Mouse (Mus musculus): ENCODE data around the gene Polr1d.

Gene Polr1d

DNA sequence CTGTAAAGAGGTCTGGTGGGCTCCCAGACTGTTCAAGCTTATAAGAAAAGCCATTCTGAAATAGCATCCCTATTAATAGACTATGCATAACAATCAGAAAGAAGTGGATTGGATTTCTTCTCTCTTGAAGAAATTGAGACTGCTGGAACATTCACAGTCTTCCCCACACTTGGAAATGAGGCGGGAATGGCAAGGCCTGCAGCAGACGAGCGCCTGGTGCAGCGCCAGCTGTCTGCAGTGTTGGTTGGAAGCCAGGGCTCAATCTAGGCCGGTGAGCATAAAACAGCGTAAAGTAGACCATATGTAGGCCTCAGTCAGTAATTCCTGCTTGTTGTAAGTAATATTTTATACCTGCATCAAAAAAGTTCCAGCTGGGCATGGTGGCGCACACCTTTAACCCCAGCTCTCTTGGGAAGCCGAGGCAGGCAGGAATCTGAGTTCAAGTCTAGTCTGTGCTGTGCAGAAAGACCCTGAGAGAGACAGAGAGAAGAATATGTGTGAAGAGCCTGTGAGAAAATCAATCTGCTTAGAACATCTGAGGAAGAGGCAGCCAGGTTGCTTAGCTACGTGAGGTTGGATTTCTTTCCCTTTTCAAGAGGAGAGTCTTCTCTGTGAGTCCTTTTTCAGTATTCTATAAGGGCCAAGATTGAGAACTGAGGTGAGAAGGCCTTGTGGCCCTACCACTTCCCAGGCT lies 8.5 kb downstream of the Polr1d start:
- DNase-seq (ENCODE audit: inconsistent age in 2 of 2, low spot score in 1 of 2) = no peak

DNA sequence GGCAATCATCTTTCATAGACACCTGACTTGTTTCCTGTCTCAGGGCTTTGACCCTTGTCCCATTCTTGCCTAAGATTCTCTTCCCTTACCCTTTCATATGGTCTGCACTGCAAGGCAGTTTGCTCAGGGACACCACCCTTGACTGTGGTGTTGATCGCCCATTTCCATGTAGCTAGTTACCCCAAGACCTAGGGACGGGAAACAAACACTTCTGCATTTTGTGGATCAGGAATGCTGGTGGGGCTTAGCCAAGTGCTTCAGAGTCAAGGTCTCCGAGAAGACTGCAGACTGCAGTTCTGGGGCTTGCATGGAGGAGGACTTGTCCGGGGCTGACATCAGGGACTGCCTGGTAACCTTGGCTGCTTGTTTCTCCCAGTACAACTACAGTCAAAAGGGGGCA lies 10.0 kb downstream of the Polr1d start:
- DNase-seq (ENCODE audit: inconsistent age in 2 of 2, low spot score in 1 of 2) = peak in 1 of 2 experiments; percentile 49

DNA sequence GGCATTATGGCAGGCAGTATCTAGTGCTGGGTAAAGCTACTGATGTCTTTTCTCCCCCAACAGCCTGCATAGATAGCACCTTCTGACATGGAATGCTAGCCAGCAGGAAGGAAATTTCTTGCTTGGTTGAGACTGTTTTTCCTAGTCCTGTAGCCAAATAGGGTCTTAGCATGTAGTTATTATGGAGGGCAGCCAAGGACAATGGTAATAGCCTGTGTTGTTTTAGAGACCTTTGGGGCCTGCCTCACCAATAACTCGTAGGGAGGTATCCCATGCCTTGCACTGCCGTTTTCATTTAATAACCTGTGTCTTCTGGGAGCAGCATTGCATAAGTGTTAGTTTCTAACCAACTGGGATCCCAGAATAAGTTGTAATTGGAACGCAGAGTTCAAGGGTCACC lies 13.0 kb downstream of the Polr1d start:
- DNase-seq (ENCODE audit: inconsistent age in 2 of 2, low spot score in 1 of 2) = no peak

DNA sequence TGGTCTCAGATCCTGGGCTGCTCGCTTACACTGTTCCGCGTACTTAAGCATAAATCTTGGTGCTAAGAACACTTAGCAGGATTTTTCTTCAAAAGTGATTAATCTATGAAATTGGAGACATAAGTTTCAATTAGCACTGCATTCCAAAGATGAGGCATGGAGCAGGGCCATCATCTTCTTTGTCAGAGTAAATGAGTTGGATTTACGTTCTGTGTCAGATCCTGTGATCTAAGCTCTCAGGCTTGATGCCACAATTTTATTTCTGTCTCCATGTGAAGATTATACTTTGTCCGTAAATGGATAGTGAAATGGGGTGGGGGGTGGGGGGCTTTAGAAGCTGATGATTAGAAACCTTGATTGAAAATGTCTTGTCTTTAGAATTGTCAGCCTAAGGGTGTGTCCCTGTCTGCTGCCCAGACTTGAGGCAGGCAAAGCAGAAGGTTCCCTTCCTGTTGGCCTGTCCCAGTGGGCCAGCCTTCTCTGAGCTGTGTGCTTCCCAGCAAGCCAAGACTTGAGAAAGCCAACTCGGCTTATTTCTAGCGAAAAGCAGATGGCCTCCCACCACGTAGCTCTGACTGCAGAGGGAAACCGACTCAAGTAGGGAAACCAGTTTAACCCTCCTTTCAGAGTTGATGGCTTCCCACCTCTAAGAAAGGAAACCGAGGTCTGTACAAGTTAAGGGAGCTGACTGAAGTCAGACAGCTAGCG lies 13.6 kb downstream of the Polr1d start:
- DNase-seq (ENCODE audit: inconsistent age in 2 of 2, low spot score in 1 of 2) = peak in 1 of 2 experiments; percentile 18

GRCm38 (mm10) chr5:147092448-147092847 lies 15.6 kb downstream of the Polr1d start:
- peak in 1 of 2 experiments; percentile 16 for DNase-seq (ENCODE audit: inconsistent age in 2 of 2, low spot score in 1 of 2)

- DNase-seq (ENCODE audit: inconsistent age in 2 of 2, low spot score in 1 of 2) = peak; percentile 86 to 91
Measured at GRCm38 (mm10) chr5:147094296-147094695, 17.4 kb downstream of the Polr1d start.

DNA sequence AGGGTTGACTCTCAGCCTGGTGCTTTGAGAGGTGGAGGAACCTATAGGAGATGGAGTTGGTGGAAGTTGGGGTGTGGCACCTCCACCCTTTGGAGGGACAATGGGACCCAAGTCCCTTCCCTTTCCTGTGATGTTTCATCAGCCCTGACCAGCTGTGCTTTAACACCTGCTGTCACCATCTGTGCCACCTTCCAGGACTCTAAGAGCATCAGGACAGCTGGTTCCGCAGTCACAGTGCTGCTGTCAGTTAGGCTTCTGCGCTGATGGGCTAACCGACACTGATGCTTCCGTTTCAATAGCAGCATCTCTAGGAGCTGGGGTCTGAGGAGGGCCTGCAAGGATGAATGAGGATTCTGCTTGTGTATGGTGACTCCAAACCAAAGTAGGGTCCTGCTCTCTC lies 19.7 kb downstream of the Polr1d start:
- DNase-seq (ENCODE audit: inconsistent age in 2 of 2, low spot score in 1 of 2) = no peak

- DNase-seq (ENCODE audit: inconsistent age in 2 of 2, low spot score in 1 of 2) = no peak
Measured at GRCm38 (mm10) chr5:147098667-147099066, 21.8 kb downstream of the Polr1d start.

DNA sequence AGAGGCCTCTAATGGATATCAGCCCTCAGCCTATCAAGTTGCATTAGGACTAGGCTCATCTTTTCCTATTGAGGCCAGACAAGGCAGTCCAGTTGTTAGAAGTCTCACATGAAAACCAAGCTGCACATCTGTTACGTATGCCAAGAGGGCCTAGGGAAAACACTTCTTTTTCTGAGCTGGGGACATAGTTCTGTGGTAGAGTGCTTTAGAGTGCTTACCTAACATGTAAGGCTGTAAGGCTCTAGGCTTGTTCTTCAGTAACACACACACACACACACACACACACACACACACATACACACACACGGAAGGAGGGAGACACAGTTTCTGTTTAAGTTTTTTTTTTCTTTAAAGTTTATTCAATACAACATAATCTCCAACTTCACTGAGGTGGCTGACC lies 23.3 kb downstream of the Polr1d start:
- DNase-seq (ENCODE audit: inconsistent age in 2 of 2, low spot score in 1 of 2) = no peak

- DNase-seq (ENCODE audit: inconsistent age in 2 of 2, low spot score in 1 of 2) = no peak
Measured at GRCm38 (mm10) chr5:147102295-147102694, 25.4 kb downstream of the Polr1d start.

GRCm38 (mm10) chr5:147107276-147107675 lies 30.4 kb downstream of the Polr1d start:
- no peak for DNase-seq (ENCODE audit: inconsistent age in 2 of 2, low spot score in 1 of 2)

DNA sequence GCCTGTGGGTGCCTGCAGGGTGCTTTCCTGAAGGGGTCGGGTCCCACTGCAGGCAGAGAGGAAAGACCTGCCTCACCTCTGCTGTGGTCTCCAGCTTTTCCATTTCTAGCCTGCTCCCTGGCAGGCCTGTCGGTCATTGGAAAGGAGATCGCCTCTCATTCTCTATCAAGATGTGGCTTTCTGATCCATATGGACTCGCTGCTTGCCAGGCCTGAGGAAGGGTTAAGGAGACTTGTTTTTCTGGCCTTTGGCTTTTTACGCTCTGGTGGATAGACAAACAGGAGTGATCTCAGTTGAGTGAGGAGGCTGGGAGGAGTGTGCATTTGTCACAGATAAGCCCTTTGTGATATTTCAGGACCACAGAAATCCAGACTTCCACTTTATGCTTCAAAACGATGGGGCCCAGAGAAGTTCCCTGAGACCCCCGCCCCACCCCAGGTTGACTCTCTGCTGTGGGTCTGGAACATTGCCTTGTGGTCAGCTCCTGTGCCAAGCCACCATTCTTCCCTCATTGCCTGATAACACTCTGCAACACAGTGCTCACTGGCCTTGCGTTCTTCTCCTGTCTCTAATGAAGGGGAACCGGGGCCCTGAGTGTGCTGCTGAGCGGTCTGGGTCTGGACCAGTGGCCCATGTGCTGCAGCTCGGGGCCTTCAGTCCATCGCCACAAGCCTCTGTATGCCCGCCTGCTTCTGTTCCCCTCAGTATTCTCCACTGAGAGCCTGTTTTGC lies 32.2 kb downstream of the Polr1d start:
- DNase-seq (ENCODE audit: inconsistent age in 2 of 2, low spot score in 1 of 2) = peak in 1 of 2 experiments; percentile 22

DNA sequence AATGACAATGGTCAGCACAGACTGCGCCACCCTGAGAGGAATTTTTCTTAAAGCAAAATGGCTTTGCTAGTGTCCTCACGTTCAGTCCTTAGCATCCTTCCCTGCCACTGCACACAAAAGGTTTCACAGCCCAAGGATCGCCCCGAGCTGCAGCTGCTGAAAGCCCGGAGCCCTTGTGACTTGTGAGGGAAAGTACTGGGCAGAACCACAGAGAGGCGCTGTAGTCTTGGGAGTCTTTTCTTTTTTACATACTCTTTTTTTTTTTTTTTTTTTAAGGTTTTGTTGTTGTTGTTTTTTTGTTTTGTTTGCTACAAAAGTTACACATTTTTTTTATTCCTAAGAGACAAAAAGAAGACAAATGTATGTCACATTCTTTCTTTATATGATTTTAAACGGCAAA lies 37.9 kb downstream of the Polr1d start:
- DNase-seq (ENCODE audit: inconsistent age in 2 of 2, low spot score in 1 of 2) = no peak

DNA sequence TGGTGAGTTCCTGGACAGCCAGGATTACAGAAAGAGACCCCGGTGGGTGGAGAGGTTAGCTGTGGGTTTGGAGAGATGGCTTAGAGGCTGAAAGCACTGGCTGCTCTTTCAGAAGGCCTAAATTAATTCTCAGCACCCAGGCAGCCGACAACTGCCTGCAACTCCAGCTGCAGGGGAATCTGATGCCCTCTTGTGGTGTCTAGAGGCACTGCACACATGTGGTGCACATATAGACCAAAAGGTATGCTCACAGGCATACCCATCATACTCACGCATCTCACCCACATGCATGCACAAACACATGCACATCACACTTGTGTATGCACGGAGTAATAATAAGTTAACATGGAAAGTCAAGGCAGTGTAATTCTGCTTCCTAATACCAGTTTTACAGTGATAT lies 38.8 kb downstream of the Polr1d start:
- DNase-seq (ENCODE audit: inconsistent age in 2 of 2, low spot score in 1 of 2) = no peak

DNA sequence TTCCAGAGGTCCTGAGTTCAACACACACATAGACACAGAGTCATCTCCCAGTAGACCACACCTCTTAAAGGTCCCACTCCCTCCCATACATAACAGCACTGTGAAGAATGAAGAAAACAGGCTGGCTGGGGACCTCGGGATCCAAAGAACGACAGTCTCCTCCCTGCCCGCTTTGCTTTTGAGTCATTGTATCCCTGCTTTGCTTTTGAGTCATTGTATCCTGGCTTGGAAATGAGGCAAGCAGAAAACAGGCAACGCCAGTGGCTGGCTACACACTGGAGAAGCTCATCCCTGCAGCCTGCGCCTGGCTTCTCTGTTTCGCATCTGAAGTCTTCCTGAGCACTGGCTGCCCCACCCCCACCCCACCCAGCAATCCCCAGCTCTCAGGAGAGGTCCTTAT lies 40.2 kb downstream of the Polr1d start:
- peak; percentile 18 to 56 for DNase-seq (ENCODE audit: inconsistent age in 2 of 2, low spot score in 1 of 2)

- DNase-seq (ENCODE audit: inconsistent age in 2 of 2, low spot score in 1 of 2) = no peak
Measured at GRCm38 (mm10) chr5:147121146-147121545, 44.3 kb downstream of the Polr1d start.

- no peak for DNase-seq (ENCODE audit: inconsistent age in 2 of 2, low spot score in 1 of 2)
Measured at GRCm38 (mm10) chr5:147124794-147125193, 47.9 kb downstream of the Polr1d start.

DNA sequence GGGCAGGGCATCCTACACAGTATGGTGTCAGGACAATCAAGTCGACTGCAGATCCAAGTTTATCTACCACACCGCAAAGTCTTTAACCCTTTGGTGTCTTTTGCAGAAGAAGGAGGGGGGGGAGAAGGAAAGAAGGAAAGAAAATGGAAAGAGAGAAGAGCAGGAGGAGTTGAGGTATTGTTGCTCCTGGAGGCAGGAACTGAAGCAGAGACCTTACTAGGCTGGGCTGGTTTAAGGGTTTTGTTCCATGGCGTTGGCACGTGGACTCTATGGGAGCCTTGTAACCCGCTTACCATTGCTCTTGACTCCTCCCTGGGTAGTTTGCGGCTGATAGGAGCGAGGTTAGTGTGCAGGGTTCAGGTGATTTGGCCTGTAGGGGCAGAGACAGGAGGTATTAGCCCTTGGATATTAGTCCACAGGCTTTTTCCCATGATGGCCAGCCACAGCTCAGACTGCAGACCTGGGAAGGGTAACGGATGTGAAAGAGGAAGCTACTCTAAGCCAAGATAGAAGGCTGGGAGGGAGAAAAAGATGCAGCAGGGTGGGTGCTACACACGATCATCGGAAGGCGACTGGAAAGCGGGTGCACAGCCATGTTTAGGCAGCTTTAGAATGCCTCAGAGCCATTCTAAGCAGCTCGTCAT lies 48.8 kb downstream of the Polr1d start:
- no peak for DNase-seq (ENCODE audit: inconsistent age in 2 of 2, low spot score in 1 of 2)

GRCm38 (mm10) chr5:147127860-147128259 lies 51.0 kb downstream of the Polr1d start:
- DNase-seq (ENCODE audit: inconsistent age in 2 of 2, low spot score in 1 of 2) = no peak

DNA sequence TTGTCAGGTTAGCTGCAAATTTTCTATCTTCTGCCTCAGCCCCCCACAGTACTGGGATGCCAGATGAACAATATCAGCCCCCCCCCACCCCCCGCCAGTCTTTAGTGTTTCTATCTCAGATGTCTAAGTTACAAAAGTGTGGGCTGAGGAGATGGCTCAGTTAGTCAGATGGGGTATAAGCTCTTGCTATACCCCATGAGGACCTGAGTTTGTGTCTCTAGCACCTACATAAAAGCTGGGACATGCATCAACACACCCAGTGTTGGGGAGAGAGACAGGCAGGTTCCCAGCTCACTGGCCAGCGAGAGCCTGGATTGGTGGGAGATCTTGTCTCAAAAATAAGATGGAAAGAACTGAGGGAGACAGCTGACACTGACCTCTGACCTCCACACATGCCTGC lies 52.6 kb downstream of the Polr1d start:
- no peak for DNase-seq (ENCODE audit: inconsistent age in 2 of 2, low spot score in 1 of 2)

DNA sequence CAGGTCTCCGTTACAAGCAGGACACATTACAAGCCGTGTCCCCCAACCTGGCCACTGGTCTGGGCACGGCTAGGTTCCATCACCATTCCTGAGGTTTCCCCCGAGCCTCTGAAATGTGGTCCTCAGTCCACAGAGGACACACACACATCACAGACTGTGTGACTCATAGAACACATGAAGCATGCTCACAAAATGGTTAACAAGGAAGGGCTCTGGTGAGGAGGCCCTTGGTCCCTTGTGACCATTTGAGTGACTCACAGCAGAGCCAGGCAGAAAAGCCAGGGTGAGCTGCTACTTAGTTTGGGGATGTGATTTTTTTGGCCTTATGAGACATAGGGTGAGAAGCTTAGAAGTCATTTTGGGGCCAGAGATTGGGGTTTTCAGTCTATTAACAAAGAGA lies 55.1 kb downstream of the Polr1d start:
- no peak for DNase-seq (ENCODE audit: inconsistent age in 2 of 2, low spot score in 1 of 2)

DNA sequence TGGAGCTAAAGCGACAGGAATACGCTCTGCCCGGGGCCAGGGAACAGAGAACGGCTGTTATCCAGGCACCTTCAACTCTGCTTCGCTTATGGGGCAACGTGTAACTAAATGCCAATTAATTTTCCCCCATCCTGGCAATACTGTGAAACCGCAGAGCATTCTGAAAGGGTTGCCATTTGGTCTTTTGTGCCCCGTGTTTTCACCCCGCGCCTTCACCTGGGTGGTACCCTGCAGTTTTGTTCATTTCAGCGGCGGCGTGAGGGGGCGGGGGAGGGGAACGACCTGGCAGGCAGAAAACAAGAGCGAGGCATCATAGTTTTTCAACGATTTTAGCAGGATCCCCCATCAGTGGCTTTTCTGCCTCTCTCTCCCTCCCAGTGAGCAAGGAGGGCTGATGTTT lies 56.8 kb downstream of the Polr1d start:
- no peak for DNase-seq (ENCODE audit: inconsistent age in 2 of 2, low spot score in 1 of 2)

Measured in adrenal gland, adult (tissue).